Mouse (Mus musculus): Measurements from ENCODE around the gene 1110008P14Rik.
"Not testable (repeated sequence)": the region's sequence is repeated elsewhere in the genome, so short reads cannot be mapped to it uniquely, and the experiment has no call there.

The 1110008P14Rik gene

DNA sequence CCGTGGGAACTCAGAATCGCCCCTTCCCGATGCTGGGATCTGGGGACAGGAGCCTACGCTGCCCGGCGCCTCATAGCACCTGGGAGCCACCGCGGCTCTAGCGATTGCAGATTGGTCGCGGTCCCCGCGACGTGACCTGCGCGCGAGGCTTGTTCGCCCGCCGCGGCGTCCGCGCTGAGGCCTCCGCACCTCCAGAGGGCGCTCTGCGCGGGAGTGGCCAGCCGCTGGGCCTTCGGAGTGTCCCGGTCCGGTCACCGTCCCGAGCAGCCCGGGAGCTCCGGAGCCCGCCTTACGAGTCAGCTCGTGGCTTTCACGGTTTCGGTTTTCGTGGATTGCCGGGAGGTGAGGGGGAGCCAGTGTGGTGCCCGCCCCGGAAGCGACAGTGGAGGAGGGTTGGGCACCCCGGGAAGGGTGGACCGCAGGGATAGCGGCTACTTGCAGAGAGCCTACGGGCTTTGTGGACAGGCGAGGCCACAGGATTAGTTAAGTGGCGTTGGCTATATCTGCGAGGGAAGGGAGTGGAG is 18.9 kb downstream of the 1110008P14Rik start:
- Histone ChIP-seq H3K27me3 (ENCODE audit: control insufficient read depth, insufficient read depth, low read length, poor library complexity, severe bottlenecking) (no peaks in the 10 kb centered on the region), H3K36me3 (ENCODE audit: control insufficient read depth, insufficient read depth, low read length, poor library complexity, severe bottlenecking) (peaks cover 1% of the 10 kb centered on the region)
- peak; percentile 90 for DNase-seq (ENCODE audit: low read depth, low spot score)

- not testable (repeated sequence) for H3K36me3 ChIP-seq (ENCODE audit: control insufficient read depth, insufficient read depth, low read length, poor library complexity, severe bottlenecking); DNase-seq (ENCODE audit: low read depth, low spot score); H3K27me3 ChIP-seq (ENCODE audit: control insufficient read depth, insufficient read depth, low read length, poor library complexity, severe bottlenecking)
Measured at GRCm38 (mm10) chr2:32362274-32362673, 19.5 kb downstream of the 1110008P14Rik start.

DNA sequence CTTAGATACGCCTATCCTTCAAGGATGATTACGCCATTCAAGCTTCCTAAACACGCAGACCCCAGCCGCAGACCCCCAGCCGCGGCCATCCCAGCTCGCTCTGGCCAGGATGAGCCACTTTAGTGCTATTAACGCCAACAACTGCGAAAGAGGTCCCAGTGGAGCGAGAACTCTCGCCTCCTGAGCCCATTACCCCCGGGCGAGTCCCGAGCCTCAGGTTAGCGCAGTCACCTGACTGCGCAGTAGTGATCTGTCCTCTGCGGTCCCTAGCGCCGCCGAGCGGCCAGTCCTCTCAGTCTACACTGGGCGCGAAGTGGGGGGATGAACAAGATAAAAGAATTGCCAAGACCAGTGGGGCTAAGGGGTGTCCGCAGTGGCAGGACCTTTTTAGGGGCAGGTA is 20.3 kb downstream of the 1110008P14Rik start:
- Histone ChIP-seq H3K27me3 (ENCODE audit: control insufficient read depth, insufficient read depth, low read length, poor library complexity, severe bottlenecking) (no peaks in the 10 kb centered on the region; the same call in 1 of the 2 replicates), H3K36me3 (ENCODE audit: control insufficient read depth, insufficient read depth, low read length, poor library complexity, severe bottlenecking) (no peaks in the 10 kb centered on the region; the same call in 1 of the 2 replicates)
- DNase-seq (ENCODE audit: low read depth, low spot score), result peak; percentile 80

DNA sequence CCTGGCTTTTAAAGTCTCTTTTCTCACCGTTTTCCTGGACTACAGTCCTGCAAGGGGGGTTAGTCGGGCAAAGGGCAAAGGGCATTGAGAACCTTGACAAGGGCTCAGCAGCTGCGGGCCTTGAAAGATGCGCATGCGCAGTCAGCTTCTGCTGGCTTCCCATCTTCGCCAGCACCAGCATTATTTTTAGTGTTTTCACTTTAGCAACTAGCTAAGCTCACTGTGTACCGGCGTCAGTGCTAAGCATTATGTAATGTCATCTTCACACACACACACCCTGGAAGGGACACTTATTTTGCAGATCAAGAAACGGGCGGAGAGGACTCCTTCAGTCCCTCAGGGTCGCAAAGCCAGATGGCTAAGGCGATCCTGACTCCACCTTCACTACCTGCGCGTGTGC is 21.0 kb downstream of the 1110008P14Rik start:
- peak; percentile 78 for DNase-seq (ENCODE audit: low read depth, low spot score)
- Histone ChIP-seq H3K27me3 (ENCODE audit: control insufficient read depth, insufficient read depth, low read length, poor library complexity, severe bottlenecking) (no peaks in the 10 kb centered on the region; the same call in 1 of the 2 replicates), H3K36me3 (ENCODE audit: control insufficient read depth, insufficient read depth, low read length, poor library complexity, severe bottlenecking) (no peaks in the 10 kb centered on the region; the same call in 1 of the 2 replicates)

DNA sequence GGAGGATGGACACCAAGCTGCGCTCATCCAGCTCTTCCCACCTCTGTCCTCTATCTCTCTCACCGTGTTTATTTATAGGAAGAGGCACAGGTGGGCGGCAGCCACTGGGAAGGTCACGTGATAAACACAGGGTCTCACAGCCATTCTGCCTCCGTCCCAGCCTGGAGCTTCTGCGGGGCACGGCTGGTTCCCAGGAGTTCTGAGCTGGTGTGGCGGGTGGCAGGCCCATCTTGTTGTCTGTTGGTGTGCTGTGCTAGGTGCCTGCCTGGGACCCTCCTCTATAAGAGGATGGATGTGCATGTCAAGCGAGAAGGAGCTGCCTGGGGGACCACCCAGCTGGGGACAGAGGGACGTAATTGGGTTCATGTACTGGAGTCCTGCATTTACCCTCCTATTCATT is 23.4 kb downstream of the 1110008P14Rik start:
- no peaks in the 10 kb centered on the region; the same call in 1 of the 2 replicates for H3K27me3 ChIP-seq (ENCODE audit: control insufficient read depth, insufficient read depth, low read length, poor library complexity, severe bottlenecking)

GRCm38 (mm10) chr2:32357710-32358109 is 24.0 kb downstream of the 1110008P14Rik start:
- H3K27me3 ChIP-seq (ENCODE audit: control insufficient read depth, insufficient read depth, low read length, poor library complexity, severe bottlenecking), result peaks cover 1% of the 10 kb centered on the region; the same call in 1 of the 2 replicates
- no peak for DNase-seq (ENCODE audit: low read depth, low spot score)
- H3K36me3 ChIP-seq (ENCODE audit: control insufficient read depth, insufficient read depth, low read length, poor library complexity, severe bottlenecking), result no peaks in the 10 kb centered on the region

More for the DNA sequence above, 23.4 kb downstream of the 1110008P14Rik start:
- no peaks in the 10 kb centered on the region for H3K36me3 ChIP-seq (ENCODE audit: control insufficient read depth, insufficient read depth, low read length, poor library complexity, severe bottlenecking)
- no peak for DNase-seq (ENCODE audit: low read depth, low spot score)

DNA sequence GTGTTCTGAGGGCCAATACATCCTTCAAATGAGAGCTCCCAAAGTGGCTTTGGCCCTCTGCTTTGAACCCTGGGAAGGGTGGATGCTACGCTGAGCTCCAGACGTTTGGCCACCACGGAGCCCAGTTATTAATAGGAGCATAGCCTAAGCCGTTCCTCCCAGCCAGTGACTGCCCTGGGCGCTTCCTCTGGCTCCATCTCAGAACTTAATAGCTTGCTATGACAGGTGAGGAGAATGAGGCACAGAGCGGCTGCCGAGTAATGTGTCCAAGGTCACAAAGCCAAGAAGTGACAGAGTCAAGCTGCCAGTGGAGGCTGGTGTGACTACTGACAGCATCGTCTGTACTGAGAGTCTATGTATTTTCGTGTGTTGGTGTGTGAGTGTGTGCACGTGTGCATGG is 25.5 kb downstream of the 1110008P14Rik start:
- no peaks in the 10 kb centered on the region for H3K36me3 ChIP-seq (ENCODE audit: control insufficient read depth, insufficient read depth, low read length, poor library complexity, severe bottlenecking)
- no peak for DNase-seq (ENCODE audit: low read depth, low spot score)
- H3K27me3 ChIP-seq (ENCODE audit: control insufficient read depth, insufficient read depth, low read length, poor library complexity, severe bottlenecking), result peaks cover 2% of the 10 kb centered on the region; the same call in 1 of the 2 replicates

DNA sequence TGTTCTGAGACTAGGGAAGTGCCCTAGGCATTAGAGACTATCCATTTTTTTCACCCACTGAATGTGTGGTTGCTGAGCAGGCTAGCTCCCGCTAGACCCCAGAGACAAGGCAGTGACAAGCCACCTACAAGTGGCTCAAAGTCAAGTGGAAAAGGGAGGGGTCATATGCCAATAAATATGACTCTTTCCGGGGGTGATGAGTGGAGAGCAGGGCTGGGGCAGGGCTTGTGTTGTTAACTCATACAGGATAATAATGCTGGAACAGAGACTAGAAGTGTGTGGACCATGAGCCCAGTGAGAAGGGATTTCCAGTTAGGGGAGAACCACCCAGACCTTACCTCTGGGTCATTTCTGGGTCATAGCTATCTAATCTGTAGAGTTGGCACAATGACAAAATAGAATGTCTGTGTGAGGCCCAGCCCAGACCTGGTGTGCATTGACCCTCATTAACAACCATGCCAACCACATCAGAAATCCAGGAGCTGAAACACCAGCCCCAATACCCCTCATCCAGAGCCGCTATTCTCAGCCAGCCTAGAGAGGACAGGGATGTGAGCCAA is 27.3 kb downstream of the 1110008P14Rik start:
- Histone ChIP-seq H3K27me3 (ENCODE audit: control insufficient read depth, insufficient read depth, low read length, poor library complexity, severe bottlenecking) (peaks cover 2% of the 10 kb centered on the region; the same call in 1 of the 2 replicates), H3K36me3 (ENCODE audit: control insufficient read depth, insufficient read depth, low read length, poor library complexity, severe bottlenecking) (no peaks in the 10 kb centered on the region)
- DNase-seq (ENCODE audit: low read depth, low spot score), result no peak

DNA sequence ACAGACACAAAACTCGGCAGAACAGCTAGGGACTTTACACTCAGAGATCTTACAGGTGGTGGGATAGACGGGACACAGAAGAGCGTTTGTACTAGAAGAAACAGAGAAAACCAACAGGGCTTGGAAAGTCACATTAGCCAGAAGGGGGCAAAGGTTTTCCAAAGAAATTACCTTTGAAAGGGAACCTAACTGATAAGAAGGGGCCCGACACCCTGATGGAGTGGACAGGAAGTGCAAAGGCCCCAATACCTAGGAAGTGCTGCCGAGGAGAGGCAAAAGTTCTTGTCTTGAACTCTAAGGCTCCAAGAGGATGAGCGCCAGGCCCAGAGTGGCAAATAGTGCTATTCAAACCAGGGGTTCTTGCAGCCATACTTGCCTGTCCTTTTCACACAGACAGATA is 27.9 kb downstream of the 1110008P14Rik start:
- no peak for DNase-seq (ENCODE audit: low read depth, low spot score)
- peaks cover 2% of the 10 kb centered on the region; the same call in 1 of the 2 replicates for H3K27me3 ChIP-seq (ENCODE audit: control insufficient read depth, insufficient read depth, low read length, poor library complexity, severe bottlenecking)
- no peaks in the 10 kb centered on the region for H3K36me3 ChIP-seq (ENCODE audit: control insufficient read depth, insufficient read depth, low read length, poor library complexity, severe bottlenecking)

DNA sequence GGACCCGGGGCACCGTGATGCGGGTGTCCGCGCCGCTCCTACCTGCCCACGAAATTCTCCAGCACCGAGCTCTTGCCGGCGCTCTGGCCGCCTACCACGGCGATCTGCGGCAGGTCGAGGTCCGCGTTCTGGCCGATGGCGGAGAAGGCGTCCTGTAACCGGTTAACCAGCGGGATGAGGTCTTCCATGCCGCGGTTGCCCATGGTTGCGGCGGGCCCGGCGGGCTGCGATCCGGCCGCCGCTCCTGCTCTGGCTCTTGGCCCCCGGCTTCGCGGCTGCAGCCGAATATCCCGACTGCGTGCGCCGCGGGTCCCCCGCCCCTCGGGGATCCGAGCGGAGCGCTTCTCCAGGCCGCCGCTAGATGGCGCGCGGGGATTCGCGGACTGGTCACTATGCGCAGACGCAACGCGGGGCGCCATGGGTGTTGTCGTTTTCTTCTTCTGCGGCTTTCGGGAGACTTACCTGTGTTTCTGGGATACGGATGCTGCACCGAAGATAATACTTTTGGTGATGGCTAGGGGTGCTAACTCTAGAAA is 28.7 kb downstream of the 1110008P14Rik start, which contains the start of gene Dnm1:
Gene Dnm1, minus strand, starts transcription at position 332 of the 536 bp plus-strand sequence.
- peak; percentile 90 for DNase-seq (ENCODE audit: low read depth, low spot score)
- Histone ChIP-seq H3K36me3 (ENCODE audit: control insufficient read depth, insufficient read depth, low read length, poor library complexity, severe bottlenecking) (no peaks in the 10 kb centered on the region), H3K27me3 (ENCODE audit: control insufficient read depth, insufficient read depth, low read length, poor library complexity, severe bottlenecking) (peaks cover 2% of the 10 kb centered on the region; the same call in 1 of the 2 replicates)

DNA sequence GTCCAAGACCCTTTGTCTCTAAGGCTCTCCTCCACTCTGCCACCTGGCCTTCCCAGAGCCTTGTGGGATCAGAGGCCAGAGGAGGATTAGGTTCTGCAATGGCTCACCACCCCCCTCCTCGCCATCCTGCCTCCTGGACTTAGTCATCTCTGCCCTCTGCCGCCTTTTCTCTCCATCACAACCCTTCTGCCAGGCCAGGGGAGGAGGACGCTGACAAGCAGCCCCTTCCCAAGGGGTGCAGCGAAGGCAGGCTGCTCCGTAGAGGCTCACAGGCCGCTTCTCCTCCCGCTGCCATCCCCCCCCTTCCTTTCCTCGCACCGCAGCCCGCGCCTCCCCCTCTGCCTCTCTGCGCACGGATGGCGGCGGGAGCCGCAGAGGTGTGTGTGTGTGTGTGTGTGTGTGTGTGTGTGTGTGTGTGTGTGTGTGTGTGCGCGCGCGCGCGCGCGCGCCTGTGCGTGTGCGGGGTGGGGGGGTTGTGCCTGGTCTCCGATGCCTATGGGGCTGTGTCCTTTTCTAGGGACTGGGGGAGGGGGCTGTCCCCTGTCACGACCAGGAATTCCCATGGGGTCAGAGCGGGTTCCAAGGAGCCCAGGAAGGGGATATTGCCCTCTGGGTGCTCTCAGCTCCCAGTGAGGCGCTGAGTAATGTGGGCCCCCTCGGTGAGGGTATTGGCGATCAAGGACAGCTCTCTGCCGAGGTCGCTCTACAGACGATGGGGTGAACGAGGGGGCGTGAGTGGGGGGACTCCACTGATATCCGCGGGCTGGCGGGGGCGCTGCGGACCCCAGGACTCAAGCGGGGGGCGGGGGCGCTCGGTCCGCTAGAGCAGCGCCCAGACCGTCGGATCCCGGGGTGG is 29.4 kb downstream of the 1110008P14Rik start, which contains the start of gene Ciz1:
Gene Ciz1, plus strand, starts transcription at position 177 of the 856 bp plus-strand sequence.
- Histone ChIP-seq H3K36me3 (ENCODE audit: control insufficient read depth, insufficient read depth, low read length, poor library complexity, severe bottlenecking) (no peaks in the 10 kb centered on the region), H3K27me3 (ENCODE audit: control insufficient read depth, insufficient read depth, low read length, poor library complexity, severe bottlenecking) (0 out of 2 replicates have a peak, but pooled peaks cover 2% of the 10 kb centered on the region)
- peak; percentile 47 for DNase-seq (ENCODE audit: low read depth, low spot score)

GRCm38 (mm10) chr2:32351471-32351961 is 30.2 kb downstream of the 1110008P14Rik start:
- DNase-seq (ENCODE audit: low read depth, low spot score), result no peak

DNA sequence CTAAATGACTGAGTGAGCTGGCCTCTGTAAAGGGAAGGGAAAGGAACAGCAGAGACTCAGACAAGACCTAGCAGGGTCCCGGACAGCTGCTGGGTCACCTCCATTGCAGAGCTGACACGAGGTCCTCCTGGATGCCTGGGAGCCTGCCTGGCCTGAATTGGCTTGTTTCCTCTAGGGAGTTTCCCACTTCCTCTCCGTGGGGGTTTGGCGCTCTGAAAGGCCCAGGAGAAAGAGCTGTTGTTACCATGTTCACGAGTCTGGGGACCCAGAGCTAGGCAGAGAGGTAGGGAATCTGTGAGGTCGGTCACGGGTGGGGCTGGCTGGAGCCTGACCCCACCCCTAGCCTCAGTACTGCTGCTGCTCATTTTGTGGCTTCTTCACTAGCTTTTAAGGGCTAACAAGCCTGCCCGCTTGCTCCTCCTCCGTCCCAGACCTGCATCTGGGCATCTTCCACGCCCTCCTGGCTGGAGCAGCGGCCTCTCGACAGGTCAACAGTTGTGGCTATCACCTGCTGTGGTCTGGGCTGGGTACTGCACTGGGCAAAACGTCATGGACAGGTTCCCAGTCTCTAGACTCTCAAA is 31.2 kb downstream of the 1110008P14Rik start:
- DNase-seq (ENCODE audit: low read depth, low spot score), result no peak
- 0 out of 2 replicates have a peak, but pooled peaks cover 2% of the 10 kb centered on the region for H3K27me3 ChIP-seq (ENCODE audit: control insufficient read depth, insufficient read depth, low read length, poor library complexity, severe bottlenecking)
- H3K36me3 ChIP-seq (ENCODE audit: control insufficient read depth, insufficient read depth, low read length, poor library complexity, severe bottlenecking), result no peaks in the 10 kb centered on the region

More at GRCm38 (mm10) chr2:32351471-32351961, 30.2 kb downstream of the 1110008P14Rik start:
- Histone ChIP-seq H3K36me3 (ENCODE audit: control insufficient read depth, insufficient read depth, low read length, poor library complexity, severe bottlenecking) (no peaks in the 10 kb centered on the region), H3K27me3 (ENCODE audit: control insufficient read depth, insufficient read depth, low read length, poor library complexity, severe bottlenecking) (0 out of 2 replicates have a peak, but pooled peaks cover 2% of the 10 kb centered on the region)

DNA sequence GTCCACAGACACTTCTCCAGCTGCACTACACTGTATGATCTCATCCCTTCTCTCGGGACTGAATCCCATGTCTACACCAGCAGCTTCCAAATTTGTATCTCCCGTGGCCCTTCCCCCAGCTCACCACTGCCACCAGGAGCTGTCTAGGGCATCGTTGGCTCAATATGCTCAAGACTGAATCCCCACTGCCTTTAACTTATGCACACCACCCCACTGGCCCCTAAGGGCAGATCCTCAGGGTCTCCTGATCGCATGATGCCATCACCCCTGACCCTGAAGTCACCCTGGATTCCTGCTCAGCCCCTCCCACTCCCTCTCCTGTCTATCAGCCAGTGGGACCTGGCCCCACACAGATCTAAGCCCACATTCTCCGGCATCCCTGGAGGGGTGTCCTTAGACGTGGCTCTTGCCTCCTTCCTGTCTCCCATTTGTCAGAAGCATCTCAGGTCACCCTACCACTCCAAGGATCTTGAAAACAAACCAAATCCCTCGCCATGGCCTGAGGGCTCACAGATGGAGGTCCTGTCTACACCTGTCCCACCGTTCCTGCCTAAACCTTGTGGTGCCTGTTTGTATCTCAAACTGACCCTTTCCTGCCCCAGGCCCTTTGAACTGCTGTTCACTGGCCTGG is 32.0 kb downstream of the 1110008P14Rik start:
- H3K36me3 ChIP-seq (ENCODE audit: control insufficient read depth, insufficient read depth, low read length, poor library complexity, severe bottlenecking), result no peaks in the 10 kb centered on the region
- DNase-seq (ENCODE audit: low read depth, low spot score), result no peak
- 0 out of 2 replicates have a peak, but pooled peaks cover 2% of the 10 kb centered on the region for H3K27me3 ChIP-seq (ENCODE audit: control insufficient read depth, insufficient read depth, low read length, poor library complexity, severe bottlenecking)

Measured in splenic B cell, adult 2 months (primary cell).